Mouse (Mus musculus) left cerebral cortex, postnatal 25 days (tissue): ENCODE results near the gene Ube2o. TPM values are rescaled to one million over a fixed set of nuclear protein-coding genes. Genes with fewer than 3 reads are reported as not detected.

Source experiments
- DNase-seq, 2 experiments: peaks; one replicate each; pipeline ENCODE4 v3.0.0; 2022; ENCODE audit warnings: low spot score in 2 of 2, mixed read lengths in 1 of 2
- intact Hi-C: fragments of 180-260 bp; cut with DNase I; formaldehyde crosslinking; loops from one replicate; pipeline ENCODE4 v1.15.1; 2025
- total RNA-seq, 2 experiments: library from RNA; stranded (reverse); gene quantifications; 2 replicates each; pipeline ENCODE4 v1.2.3; 2021

Gene Ube2o
- 100 to 1,000 TPM; 117 to 119 TPM for total RNA-seq

GRCm38 (mm10) chr11:116581376-116581814, at the start of gene Ube2o:
Gene Ube2o (minus strand): TSS chr11:116581447.
- peak; percentile 89 to 90 for DNase-seq
- intact Hi-C loops, result no loop called here

DNA sequence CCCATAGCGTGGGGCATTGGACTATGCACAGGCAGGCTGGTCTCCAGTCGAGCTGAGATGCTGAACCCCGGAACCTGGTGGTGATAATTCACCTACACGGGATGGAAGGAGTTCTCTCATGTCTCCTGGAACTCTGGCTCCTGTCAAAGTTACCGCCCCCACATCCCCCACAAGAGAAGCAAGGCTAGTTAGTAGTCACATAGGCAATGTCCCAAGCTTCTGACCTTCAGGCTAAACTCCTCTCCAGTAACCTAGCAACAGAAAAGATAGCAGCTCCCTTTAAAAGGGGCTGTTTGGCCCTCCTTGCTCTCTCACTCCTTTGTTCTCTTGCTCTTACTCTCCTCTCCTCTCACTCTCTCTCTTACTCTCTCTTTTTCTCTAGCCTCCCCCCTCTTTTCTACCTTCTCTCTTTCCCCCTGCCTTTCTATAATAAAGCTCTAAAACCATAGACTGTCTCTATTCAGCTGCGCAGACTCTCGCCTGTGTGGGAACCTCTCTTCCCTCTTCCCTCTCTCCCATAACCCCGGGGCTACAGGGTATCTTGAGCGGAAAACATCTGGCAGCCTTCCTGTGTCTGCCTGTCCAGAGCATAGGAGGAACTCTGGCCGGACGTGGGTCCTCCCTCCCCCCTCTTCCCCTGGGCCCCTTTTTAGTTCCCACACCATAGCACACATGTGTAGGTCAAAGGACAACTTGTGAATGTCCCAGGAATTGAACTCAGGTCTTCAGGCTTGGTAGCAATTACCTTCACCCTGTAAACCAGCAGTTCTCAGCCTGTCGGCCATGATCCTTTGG, 49.1 kb upstream of the Ube2o start:
- DNase-seq, result no peak
- intact Hi-C loops, result no loop called here

DNA sequence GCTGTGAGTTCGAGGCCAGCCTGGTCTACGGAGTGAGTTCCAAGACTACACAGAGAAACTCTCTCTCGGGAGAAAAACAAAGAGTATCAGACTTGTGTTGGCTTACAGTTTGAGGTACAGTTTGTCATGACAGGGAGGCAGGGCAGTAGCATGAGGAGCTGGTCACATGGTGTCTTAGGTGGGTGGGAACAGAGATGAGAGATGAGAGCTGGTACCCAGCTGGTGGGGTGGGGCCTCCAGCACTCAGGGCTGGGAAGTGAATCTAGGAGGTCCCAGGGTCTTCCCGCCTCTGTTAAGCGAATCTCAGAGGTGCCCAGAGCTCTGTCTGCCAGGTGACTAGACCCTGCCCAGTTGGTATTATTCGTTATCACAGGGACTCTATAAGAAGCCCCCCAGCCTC, 48.2 kb upstream of the Ube2o start:
- intact Hi-C loops, result loop anchor here (2.0 to 5.0 kb wide), 2 partner anchors 43 to 132 kb away; partner anchors contain the start of gene Aanat
- DNase-seq, result no peak

DNA sequence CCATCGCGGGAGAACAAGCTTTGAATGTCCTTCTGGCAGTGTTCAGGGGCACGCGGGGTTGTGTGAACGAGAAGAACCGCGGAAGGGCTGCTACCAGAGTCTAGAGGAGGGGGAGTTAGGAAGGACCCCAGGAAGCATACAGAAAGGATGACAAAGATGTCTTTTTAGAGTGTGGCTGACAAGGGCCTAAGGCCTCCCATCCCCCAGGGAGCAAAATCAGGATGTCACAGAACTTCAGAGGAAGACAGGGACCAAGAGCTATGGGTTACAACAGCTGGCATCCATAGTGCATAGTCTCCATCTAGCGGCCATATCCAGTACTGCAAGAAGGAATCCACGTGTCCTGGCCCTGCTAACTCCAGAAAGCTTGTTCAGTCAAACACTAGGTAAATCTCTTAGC, 47.5 kb upstream of the Ube2o start:
- peak; percentile 89 to 91 for DNase-seq
- intact Hi-C loops, result loop anchor here (1.0 to 5.0 kb wide), 3 partner anchors 42 to 131 kb away; partner anchors contain the start of gene Aanat

GRCm38 (mm10) chr11:116627072-116628020, 46.1 kb upstream of the Ube2o start:
- intact Hi-C loops, result loop anchor here (1.0 to 5.0 kb wide), 3 partner anchors 41 to 130 kb away; partner anchors contain the start of gene Aanat
- no peak for DNase-seq

DNA sequence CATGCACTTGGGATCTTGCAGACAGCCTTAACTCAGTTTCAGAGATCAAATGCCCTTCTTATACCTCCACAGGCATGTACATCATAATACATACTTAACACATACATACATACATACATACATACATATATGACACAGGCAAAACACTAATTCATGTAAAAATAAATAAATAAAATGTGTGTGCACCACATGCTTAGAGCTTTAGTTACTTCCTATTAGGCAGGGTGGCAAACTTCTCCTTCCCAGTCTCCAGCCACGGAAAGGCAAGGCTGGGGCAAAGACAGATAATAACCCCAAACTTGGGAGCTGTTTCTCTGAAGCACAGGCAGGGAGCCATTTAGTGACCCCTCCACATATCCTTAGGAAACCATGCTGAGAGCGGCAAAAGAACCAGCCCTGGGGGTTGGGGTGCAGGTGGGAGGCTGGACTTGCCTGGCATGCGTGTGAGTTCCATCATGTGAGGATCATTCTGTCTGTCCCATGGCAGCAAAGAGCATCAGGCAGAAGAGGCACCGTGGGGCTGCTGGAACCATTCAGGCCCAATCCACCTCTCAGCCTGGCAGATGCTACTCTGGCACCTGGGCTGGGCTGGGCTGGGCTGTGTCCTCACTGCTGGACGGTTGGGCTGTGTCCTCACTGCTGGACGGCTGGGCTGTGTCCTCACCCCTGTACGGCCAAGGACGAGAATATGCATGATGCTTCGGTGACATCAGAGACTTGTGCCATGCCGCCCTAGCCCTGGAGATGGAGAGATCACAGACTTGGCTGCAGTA, 45.2 kb upstream of the Ube2o start, which contains the start of gene Rhbdf2:
Gene Rhbdf2 (minus strand): TSS at position 721 of the 773 bp plus-strand sequence.
- intact Hi-C loops, result loop anchor here (5.0 kb wide), 1 partner anchor 129 kb away; no protein-coding TSS in a partner anchor
- no peak for DNase-seq

DNA sequence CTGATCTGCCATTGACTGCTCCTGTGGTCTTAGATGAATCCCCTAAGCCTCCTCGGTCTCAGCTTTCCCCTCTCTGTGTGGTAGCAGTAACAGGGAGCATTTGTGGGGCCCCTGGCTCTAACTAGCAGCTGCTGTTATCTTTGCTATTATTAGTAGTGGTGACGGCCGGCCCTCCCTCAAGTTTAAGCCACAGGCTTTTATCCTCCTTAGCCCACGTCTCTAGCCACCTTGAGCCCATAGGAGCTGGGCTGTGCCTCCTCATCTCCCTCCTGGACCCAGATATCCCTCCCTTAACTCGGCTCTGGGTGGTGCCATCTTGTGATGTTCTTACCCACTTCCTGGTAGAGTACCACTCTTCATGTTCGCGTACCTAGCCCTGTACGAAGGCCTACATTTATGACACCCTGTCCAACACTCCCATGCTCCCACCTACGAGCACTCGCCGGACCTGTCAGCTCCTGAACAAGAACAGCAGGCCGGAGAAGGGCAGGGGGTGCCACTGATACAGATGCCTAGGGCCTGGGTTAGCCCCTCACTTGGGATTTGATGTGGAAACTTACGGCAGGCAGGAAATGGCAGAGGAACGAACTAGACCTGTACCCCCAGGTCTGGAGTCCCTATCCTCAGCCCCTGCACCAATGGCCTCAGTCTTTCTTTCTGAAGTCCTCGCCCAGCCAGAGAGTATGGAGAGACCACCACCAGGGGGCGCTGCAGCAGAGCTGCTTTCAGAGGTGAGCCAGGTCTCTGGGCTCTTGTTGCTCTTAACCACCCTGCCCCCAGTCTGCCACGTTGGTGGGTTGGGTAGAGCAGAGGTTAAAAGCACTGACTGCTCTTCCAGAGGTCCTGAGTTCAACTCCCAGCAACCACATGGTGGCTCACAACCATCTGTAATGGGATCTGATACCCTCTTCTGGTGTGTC, 44.1 kb upstream of the Ube2o start:
- intact Hi-C loops, result loop anchor here (5.0 kb wide), 1 partner anchor 128 kb away; no protein-coding TSS in a partner anchor
- no peak for DNase-seq

GRCm38 (mm10) chr11:116624131-116624832, 43.0 kb upstream of the Ube2o start:
- peak in 1 of 2 experiments; percentile 38 for DNase-seq
- intact Hi-C loops, result no loop called here

DNA sequence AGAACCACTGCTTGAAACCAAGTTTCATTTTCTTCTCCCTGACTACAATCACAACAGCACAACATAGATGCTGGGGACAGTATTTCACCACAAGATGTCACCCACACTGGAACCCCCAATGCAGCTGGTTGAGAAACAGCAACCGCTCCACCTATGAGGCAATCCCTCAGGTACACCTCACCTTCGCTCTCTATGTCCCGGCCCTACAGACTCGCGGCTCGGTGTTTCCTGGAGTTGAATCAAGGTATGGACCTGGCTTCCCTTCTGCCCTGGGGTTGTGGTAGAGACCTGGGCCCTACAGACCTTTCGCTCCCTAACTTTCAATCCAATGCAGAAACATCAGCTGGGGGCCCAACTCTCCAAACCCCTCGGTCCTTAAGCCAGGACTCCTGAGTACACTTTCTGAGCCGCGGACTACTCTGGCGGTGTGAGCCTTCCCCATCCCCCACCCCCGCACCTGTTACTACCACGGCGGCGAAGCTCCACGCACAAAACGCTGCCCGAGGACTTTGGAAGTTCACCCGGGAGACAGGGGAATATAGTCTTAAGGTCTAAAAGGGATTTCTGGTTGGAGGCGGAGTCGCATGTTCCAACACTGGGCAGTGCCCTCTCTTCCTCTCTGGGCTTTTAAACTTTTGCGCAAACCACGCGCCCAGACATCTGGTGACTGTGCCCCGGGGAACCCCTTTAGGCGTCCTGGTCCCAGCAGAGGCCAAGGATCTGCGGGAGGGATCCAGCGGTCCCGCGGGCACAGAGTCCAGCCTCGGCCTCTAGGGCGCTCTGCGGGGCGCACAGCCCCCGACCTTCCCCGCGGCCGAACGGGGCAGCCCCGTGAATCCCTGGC, 42.3 kb upstream of the Ube2o start:
- no peak for DNase-seq
- intact Hi-C loops, result no loop called here

GRCm38 (mm10) chr11:116621258-116621704, 40.0 kb upstream of the Ube2o start:
- intact Hi-C loops, result no loop called here
- DNase-seq, result peak in 1 of 2 experiments; percentile 14

GRCm38 (mm10) chr11:116620559-116621253, 39.5 kb upstream of the Ube2o start:
- intact Hi-C loops, result no loop called here
- no peak for DNase-seq

DNA sequence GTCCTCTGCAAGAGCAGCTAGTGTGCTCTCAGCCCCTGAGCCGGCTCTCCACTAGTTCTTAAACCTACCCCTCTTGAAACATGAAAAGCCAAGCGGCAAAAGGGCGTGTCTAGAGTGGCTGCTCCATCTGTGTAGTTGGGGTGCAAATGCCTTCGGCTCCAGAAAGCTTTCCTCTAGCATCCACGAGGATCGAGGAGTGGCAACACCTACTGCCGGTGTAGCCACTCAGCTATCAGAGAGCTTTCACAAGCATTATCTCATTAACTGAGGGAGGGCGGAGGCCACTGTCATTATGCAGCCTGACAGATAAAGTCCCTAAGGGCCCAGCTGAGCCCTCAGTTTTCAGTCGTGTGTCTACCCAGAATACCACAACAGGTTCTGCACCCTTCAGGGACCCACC, 38.8 kb upstream of the Ube2o start:
- no peak for DNase-seq
- intact Hi-C loops, result no loop called here

- no peak for DNase-seq
- intact Hi-C loops, result no loop called here
Measured at GRCm38 (mm10) chr11:116619561-116619960, 38.3 kb upstream of the Ube2o start.

GRCm38 (mm10) chr11:116619156-116619555, 37.9 kb upstream of the Ube2o start:
- intact Hi-C loops, result no loop called here
- no peak for DNase-seq

DNA sequence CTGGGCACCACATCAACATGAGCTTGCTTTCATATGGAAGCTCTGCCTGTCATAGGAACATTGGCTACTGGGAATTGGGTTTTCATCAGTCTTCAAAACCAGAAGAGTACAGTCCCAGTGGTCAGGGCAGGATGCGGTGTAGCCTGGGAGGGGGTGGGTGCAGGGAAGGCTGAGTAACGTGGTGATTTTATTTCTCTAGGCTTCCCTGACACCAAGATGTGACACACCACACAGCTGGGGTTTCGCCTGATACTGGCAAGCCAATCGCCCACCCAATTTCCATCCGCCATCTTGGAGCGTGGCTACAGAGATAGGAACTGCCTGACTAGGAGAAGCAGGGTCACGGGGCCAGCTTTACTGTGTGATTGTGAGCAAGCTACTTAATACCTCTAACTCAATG, 37.4 kb upstream of the Ube2o start:
- DNase-seq, result no peak
- intact Hi-C loops, result no loop called here

DNA sequence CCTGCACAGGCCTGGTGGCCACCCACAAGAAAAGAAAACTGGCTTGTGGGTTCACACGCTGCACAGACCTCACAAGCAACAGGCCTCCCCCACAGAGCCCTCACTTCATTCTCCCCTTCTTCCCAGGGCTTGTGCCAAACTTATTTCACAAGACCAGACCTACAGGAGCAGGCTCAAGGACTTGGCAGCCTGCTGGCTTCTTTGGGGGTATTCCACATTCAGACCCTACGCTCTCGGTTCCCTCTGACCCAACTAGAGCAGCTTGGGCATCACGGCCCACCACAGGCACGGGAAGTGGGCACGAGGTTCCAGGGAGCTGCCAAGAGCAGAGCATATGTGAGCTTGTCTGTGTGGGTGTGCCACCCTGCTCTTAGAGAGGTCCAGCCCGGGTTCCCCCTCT, 36.4 kb upstream of the Ube2o start:
- intact Hi-C loops, result no loop called here
- no peak for DNase-seq
